Mouse (Mus musculus): ENCODE results near the gene Uhrf1.
A peak's percentile ranks its signal among the peaks of the same experiment; 100 is the strongest.

Gene Uhrf1

GRCm38 (mm10) chr17:56275842-56276480 is 27.2 kb upstream of the Uhrf1 start:
- no peak for DNase-seq (ENCODE audit: low read depth, low spot score)

GRCm38 (mm10) chr17:56276643-56277566 is 26.2 kb upstream of the Uhrf1 start, which contains the start of gene Ticam1:
Ticam1 (minus strand) TSS chr17:56276786.
- peak; percentile 95 for DNase-seq (ENCODE audit: low read depth, low spot score)

GRCm38 (mm10) chr17:56277567-56277893 is 25.6 kb upstream of the Uhrf1 start:
- no peak for DNase-seq (ENCODE audit: low read depth, low spot score)

- DNase-seq (ENCODE audit: low read depth, low spot score) = no peak
Observed at GRCm38 (mm10) chr17:56278340-56278739, 24.8 kb upstream of the Uhrf1 start.

- DNase-seq (ENCODE audit: low read depth, low spot score) = no peak
Observed at GRCm38 (mm10) chr17:56279481-56280155, 23.5 kb upstream of the Uhrf1 start.

- no peak for DNase-seq (ENCODE audit: low read depth, low spot score)
Observed at GRCm38 (mm10) chr17:56281193-56281592, 21.9 kb upstream of the Uhrf1 start.

GRCm38 (mm10) chr17:56282802-56283201 is 20.3 kb upstream of the Uhrf1 start:
- peak; percentile 91 for DNase-seq (ENCODE audit: low read depth, low spot score)

GRCm38 (mm10) chr17:56283316-56283715 is 19.8 kb upstream of the Uhrf1 start:
- peak; percentile 85 for DNase-seq (ENCODE audit: low read depth, low spot score)

- no peak for DNase-seq (ENCODE audit: low read depth, low spot score)
Observed at GRCm38 (mm10) chr17:56285995-56286394, 17.1 kb upstream of the Uhrf1 start.

- no peak for DNase-seq (ENCODE audit: low read depth, low spot score)
Observed at GRCm38 (mm10) chr17:56287830-56288229, 15.3 kb upstream of the Uhrf1 start.

GRCm38 (mm10) chr17:56288866-56289265 is 14.3 kb upstream of the Uhrf1 start:
- no peak for DNase-seq (ENCODE audit: low read depth, low spot score)

GRCm38 (mm10) chr17:56289371-56290331 is 13.5 kb upstream of the Uhrf1 start:
- no peak for DNase-seq (ENCODE audit: low read depth, low spot score)

- peak; percentile 69 for DNase-seq (ENCODE audit: low read depth, low spot score)
Observed at GRCm38 (mm10) chr17:56290388-56291170, 12.5 kb upstream of the Uhrf1 start.

- DNase-seq (ENCODE audit: low read depth, low spot score) = peak; percentile 82
Observed at GRCm38 (mm10) chr17:56291171-56291511, 12.0 kb upstream of the Uhrf1 start.

- DNase-seq (ENCODE audit: low read depth, low spot score) = no peak
Observed at GRCm38 (mm10) chr17:56291826-56292475, 11.2 kb upstream of the Uhrf1 start.

GRCm38 (mm10) chr17:56292531-56293222 is 10.4 kb upstream of the Uhrf1 start, which contains the start of gene Plin3:
Plin3 (minus strand) TSS chr17:56292873.
- DNase-seq (ENCODE audit: low read depth, low spot score) = no peak

- DNase-seq (ENCODE audit: low read depth, low spot score) = no peak
Observed at GRCm38 (mm10) chr17:56293291-56293690, 9.8 kb upstream of the Uhrf1 start.

GRCm38 (mm10) chr17:56294241-56294640 is 8.9 kb upstream of the Uhrf1 start:
- peak; percentile 76 for DNase-seq (ENCODE audit: low read depth, low spot score)

- DNase-seq (ENCODE audit: low read depth, low spot score) = no peak
Observed at GRCm38 (mm10) chr17:56296201-56296600, 6.9 kb upstream of the Uhrf1 start.

Measured in brain, adult 2 months (tissue).